Mouse (Mus musculus) megakaryocyte-erythroid progenitor cell, adult 5-6 weeks (primary cell): Measurements from ENCODE around the gene Tas2r135. TPM values are rescaled to one million over a fixed set of nuclear protein-coding genes. Genes with fewer than 3 reads are reported as not detected.

Source experiments
- ATAC-seq: replicated peaks from 2 replicates; pipeline ENCODE4 v1.8.0; 2016; ENCODE audit warnings: mild to moderate bottlenecking, inconsistent platforms; ENCODE audit not compliant: severe bottlenecking, poor library complexity, low FRiP score, low TSS enrichment
- total RNA-seq, 2 experiments: library from RNA; stranded (forward) in 1 of 2; stranded (reverse) in 1 of 2; fragments of 200-1000, 215-1000 nt in 1 of 2; fragments of >200 nt in 1 of 2; fragmentation: Nextera tagmentation in 1 of 2; gene quantifications; 2 replicates each; pipeline ENCODE4 v1.2.3; 2014 to 2017

Tas2r135 gene
- total RNA-seq (2014; fragmentation: Nextera tagmentation) (not detected in 2 replicates), total RNA-seq (2017) (not detected in 2 replicates)

DNA sequence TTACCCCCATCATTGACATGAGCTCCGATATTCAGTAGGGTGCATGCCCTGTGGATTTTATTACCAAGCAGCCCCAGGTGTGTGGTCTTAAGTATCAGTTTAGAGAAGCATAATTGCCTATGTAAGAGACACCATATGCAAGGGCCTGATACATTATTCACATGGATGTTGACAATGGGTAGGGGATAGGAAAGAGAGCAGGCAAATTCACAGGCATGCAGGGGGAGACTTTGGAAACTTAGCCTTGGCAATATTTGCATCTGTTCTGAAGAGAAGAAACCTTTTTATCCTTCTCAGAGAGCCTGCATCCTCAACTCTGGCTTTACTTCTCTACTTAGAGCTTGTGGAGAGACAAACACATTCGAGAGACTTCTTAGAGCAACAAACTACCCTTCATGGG, at the start of gene Tas2r135:
Gene Tas2r135, plus strand, starts transcription at position 301 of the 400 bp plus-strand sequence.
- ATAC-seq: no peak

DNA sequence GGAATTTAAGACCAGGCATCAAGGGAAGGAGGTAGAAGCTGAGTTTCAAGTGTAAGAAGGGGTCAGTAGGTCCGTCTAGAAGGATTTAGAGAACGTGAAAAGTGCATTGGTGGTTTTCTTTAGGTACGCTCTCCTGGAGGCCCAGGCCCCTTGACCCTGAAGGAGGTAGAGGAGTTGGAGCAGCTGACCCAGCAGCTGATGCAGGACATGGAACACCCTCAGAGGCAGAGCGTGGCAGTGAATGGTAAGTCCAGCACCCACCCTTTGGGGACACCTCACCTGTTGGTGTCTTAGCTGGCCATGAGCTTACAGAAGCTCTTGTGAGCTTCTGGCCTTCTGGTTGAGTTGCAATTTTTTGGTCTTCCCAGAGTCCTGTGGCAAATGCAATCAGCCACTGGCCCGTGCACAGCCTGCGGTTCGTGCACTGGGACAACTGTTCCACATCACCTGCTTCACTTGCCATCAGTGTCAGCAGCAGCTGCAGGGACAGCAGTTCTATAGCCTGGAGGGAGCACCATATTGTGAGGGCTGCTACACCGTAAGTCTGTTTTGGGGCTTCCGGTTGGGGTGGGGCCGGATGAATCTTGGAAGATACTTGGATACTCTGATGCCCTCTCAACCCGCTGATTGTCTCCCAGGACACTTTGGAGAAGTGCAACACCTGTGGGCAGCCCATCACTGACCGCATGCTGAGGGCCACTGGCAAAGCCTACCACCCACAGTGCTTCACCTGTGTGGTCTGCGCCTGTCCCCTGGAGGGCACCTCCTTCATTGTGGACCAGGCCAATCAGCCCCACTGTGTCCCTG, 49.2 kb upstream of the Tas2r135 start:
- ATAC-seq: no peak

DNA sequence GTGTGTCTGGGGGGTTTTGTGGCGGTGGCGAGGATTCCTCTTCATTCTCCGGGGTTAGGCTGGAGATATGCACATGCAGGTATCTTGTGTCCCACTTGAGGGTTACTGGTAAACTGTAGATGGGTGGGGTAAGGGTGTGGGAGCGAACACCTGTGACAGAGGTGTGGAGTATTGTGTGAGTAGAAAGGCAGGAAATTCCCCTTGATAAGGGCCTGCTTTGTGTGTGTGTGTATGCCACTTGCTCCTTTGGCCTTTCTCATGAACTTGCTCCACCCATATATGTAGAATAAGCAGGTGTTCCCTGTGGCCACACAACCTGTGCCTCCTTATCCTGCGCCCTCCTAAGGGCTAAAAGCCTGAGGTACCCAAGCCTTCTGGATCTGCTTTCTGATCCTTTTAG, 48.3 kb upstream of the Tas2r135 start:
- ATAC-seq: no peak

DNA sequence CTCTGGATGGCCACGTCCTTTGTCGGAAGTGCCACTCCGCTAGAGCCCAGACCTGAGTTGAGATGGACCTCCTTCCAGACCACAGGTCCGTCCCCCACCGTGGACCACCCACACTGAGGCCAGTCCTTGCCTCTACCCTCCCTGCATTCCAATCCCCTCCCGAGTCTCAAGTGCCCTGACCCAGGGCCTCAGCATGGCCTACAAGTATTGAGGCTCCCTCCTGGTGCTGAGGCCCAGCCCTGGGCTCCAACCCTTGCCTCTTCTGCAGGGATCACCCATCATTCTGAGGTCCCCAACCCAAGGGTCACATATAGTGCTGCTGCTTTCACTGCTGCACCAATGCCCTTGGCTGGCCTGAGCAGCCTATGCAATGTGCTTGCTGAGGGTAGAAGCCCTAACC, 47.3 kb upstream of the Tas2r135 start:
- ATAC-seq: no peak

DNA sequence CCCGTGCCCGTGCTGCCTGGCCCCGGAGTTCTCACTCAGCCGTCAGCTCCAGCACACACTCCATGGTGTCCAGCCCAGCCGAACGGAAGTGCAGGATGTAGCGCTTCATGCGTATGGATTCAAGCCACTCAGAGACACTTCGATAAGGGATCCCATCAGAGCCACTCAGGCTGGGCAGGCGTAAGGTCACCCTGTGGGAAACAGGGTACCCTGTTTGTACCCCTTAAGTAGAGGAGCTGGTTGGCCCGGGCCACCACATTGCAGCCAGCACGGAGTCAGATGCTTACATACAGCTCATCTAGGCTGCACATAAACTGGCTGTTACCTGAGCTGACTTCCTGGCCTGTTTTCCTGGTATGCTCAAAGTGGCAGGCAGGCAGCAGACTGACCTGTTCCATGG, 46.3 kb upstream of the Tas2r135 start:
- ATAC-seq: no peak

DNA sequence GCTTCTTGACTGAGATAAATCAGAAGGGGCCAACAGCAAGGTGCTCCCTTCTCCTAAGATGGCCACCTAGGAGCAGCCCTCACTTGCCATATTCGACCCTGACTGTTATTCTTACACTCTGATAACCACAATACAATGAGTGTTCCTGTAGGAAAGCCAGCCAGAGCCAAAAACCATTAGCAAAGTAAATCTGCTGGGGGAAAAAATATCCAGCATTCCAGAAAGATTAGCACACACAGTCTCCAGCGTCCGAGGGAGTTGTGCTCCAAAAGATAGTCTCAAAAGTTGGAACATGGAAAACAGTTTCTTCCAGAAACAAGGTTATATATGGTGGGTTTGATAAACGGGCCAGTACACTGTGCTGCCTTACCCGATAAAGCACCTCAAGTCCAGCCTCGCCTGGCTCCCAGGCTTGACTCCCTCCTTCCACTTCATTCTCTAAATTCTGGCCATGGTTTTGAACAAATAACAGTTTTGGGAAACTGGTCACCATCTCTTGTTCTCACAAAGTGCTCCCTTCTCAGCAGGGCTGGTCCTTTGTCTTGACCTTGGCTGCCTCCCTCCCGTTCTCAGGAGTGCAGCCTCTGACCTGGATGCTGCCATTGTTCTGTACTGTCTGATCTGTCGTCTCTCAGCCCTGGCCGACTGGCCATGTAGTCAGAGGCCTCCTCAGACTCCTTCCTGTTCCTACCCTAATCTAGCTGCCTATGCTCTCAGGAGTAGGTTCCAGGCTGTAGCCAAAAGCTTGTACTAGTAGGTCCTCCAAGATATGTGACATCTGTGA, 45.7 kb upstream of the Tas2r135 start:
- ATAC-seq: no peak

DNA sequence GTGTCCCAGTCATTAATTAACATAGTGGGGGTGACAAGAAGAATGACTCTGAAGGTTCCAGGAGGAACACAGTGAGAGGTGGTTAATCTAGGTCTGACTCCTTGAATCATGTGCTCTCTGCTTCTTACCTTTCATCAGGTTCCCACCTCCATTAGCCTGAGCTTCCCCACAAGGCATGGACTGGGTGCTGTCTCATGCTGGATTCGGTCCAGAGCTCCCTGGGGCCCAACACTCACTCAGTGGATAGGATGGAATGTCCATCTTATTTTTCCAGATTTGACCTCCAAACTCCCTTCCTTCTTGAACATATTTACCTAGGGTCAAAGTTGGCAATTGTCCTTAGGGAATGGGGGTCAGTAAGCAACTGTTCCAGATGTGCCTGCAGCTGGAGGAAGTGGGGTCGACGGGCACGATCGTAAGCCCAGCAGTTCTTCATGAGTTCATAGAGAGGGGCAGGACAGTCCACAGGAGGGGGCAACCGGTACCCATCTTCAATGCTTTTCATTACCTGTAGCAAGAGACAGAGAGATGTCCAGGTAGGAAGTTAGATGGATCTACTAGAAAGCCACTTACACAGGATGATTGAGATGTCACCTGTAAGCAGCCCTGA, 44.9 kb upstream of the Tas2r135 start:
- no peak for ATAC-seq

DNA sequence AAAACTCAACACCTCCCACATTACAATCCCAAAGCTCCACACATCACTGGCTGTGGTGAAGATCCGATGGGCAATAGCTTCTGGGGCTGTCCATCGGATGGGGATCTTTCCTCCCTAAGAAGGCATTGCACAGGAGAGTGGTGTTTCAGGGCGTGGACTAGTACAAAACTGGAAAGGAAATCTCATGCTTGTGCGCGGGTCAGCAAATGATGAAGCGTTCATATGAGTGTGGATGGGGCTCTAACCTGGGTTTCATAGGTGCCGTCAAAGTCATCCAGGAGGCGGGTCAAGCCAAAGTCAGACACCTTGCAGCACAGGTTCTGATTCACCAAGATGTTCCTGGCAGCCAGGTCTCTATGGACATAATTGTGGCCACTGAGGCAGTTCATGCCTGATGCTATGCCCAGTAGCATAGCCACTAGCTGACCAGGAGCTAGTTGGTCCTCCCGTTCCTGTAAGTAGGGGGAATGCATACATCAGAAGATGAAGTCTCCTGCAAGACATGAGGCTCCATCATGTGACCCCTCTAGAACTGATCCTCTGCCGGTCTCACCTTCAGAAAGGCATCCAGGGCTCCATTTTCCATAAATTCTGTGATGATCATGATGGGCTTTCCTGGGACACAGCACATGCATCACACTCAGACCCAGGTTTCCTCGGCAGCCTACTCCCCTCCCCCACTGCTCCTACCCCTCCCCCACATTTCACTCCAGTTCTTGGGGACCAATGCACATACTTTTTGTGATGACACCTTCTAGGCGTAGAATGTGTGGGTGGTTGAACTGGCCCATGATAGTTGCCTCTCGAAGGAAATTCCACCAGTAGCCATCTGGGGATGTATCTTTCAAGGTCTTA, 44.0 kb upstream of the Tas2r135 start:
- ATAC-seq: no peak

DNA sequence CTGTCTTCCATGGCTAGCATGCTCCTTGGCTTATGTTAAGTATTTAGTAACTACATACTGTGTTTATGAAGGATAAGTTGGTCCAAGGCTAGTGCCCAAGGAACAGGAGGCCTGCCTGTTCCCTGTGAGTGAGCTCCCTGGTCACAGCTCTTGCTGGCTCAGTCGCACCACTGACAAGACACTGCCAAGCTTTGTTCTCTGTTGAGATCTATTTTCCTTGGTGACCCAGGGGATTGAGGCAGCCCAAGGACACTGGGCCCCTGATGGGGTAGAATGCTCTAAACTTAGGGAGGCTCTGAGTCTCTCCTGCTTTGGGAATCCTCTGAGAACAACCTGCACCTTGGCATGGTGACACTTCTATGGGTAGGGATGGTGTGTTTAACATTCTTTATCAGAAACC, 43.2 kb upstream of the Tas2r135 start:
- ATAC-seq: no peak

DNA sequence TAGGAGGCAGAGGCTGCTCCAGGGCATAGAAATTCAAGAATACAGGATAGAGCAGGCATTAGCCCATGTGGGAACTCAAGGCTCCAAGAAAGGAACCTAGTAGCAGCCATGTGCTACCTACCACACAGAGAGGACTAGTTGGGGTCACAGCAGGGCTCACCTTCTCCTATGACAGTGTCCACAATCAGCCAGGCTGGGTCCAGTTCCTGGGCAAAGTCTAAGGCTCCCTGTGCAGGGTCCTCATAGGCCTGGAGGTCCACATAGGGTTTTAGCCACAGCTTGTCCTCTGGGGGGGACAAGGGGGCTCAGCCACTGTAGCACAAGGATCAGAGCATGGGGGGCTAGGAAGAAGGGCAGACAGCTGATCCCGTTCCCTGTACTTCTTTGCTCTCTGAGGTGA, 42.7 kb upstream of the Tas2r135 start:
- ATAC-seq: no peak

DNA sequence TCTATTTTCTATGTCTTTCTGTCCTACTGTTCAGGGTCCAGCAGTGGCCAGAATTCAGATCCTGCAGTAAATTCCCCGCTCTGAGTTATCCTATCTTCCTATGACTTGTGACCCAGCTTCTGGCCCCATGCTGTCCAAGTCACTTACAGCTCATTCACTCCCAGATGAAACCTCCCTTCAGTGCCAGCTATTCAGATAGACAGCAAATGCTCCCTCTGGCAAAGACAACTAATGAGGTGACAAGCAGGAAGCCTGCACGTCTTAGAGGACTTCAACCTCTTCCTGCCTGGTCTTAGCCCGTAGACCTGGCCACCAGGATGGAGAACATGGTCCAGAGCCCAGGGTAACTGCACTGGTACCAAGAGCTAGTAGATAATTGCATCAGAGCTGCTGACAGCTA, 42.3 kb upstream of the Tas2r135 start:
- no peak for ATAC-seq

DNA sequence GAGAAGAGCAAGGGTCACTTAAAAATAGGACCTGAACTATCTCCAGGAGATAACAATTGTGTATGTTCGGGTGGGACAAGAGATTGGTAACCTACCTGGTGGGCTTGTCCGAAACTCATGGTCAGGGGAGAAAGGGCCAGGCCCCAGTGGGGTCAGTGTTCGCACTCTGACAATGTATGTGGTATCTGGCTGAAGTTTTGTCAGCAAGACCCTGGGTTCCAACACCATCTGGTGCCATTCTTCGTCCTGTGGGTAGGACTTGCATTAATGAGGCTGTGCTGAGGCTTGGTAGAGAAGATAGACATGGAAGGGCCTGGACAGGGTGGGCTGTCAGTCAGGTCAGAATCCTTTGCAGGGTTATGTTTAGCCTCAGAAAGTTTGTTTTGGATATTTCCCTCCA, 41.2 kb upstream of the Tas2r135 start:
- no peak for ATAC-seq

DNA sequence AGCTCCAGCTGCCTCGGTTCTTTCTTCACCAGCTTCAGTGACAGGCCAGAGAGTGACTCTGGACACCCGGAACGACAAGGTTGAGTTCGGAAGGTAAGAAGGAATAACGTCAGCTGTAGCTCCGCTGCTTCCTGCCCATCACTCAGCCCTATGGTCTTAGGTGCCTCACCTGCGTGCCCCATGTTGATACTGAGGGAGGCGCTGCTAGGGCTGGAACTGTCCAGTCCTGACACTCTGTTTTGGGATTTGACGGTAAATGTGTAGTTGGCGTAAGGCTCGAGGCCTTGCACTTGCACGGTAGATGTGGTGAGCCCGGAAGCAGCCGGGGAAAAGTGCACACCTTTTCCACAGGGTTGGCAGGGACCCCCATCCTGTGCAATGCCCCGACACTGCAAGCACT, 40.6 kb upstream of the Tas2r135 start:
- no peak for ATAC-seq

DNA sequence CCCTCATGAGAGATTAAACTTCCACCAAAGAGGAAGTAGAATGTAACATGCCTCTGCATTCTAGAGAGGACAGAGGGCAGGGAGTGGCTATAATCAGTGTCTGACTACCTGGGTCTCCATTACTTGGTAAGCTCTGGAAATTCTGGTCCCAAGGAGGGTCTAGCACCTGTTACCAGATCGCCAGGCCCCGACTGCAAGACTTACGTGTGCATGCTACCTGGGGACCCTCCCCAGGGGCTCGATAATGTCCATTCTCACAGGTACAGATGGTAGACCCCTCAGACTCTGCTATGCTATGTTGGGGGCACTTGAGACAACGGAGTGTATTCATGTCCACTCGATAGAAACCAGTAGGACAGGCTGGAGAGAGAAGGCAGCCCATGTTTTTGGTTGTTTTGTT, 40.0 kb upstream of the Tas2r135 start:
- no peak for ATAC-seq

DNA sequence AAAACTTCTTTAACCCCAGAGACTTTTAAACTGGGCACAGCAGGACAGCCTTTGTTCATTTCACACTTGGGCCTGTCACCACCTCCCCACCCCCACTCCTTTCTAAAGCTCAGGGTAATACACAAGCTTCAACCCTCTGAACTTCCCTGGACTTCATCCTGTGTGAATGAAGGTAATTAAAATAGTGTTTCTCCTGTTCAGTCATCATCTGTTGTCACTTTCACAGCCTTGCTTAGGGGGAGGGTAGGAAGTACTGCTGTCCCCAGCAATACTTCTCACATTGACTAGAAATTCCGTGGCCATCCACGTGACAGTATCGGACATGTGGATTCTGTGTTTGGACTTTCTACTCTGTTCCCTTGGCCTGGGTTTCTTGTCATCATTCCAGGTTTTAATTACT, 35.4 kb upstream of the Tas2r135 start:
- ATAC-seq: no peak

DNA sequence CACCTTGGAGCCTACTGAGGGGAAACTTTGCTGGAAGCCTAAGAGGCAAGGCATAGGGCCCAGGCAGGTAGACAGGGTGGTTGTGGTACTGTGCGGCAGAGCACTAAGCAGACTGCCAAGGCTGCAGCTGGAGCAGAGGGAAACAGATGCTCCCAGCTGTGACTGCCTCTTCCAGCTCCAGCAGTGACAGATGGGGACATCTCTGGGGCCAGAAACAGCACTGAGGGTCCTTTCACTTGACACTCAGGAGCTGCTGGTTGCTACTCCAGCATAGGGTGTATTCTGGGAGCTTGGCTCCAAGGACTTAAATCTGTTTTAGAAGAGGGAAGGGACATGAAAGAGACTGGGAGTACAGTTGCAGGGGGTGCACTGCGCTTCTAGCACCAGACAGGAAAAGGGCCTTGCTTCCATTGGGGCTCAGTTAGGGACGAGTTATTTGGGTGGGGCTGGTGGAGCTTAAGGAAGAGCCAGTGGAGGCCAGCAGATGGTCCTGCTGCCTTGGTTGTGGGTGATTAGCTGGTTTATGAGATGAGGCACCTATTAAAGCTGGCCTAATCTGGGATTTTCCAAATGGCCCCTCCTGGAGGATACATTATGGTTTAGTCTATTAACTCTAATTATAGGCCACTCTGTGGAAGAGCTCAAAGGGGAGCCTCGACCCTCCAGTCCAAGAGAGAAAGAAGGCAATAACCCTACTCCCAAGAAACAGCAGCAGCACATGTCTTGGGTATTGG, 34.4 kb upstream of the Tas2r135 start:
- ATAC-seq: no peak

DNA sequence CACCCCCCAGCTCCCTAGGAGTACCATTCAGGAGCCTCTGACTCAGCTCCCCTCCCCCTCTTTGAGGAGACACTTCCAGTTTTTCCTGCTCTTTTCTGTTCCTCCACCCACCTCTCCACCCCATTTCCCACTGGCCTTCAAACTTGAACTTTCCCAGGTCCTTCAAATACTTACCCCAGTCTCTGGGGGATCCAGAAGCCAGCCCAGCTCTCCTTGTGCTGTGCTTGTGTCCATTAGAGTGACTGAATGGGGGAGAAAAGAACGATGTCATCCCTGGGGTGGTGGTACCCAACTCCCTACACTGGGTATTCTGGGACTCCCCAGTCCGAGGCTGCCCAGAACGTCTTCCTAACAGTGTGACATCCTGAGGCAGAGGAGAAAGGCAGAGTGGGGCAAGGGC, 33.2 kb upstream of the Tas2r135 start:
- ATAC-seq: no peak

DNA sequence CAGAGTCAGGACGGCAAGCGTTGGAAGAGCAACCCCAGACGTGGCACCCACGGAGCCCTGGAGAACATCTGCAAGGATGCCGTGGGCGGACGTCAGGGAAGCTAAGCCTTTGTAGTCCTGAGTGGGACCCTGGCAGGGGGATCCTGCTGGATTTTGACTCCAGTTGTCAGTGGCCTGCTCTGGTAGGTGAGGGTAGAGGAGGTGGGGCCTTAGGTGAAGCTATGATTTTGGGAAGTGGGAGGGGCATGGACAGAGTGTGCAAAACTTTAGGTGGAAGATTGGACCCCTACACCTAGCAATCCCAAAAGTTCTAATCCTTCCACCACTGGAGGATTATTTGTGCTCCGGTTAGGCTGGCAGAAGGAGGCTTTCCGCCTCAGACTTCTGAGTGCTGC, 32.8 kb upstream of the Tas2r135 start:
- 0 out of 2 replicates have a peak, but pooled peaks have one; percentile 7 for ATAC-seq
